Mouse (Mus musculus): Measurements from ENCODE around the gene Ap1m2.

- no peak for TF ChIP-seq CTCF (IDR thresholded peaks at IDR 0.05; ENCODE audit: low read depth)
- TF ChIP-seq EP300 (IDR thresholded peaks at IDR 0.05; ENCODE audit: low read depth) = no peak
Observed at GRCm38 (mm10) chr9:21286753-21287152, 25.4 kb downstream of the Ap1m2 start.

All from liver, embryonic 14.5 days (tissue).